Comparison of ENCODE assay signal across 8 mouse cellular contexts in genomic region chr15:83583419-83584156, GRCm38 (mm10). TPM values are rescaled to one million over a fixed set of nuclear protein-coding genes. Genes with fewer than 3 reads are reported as not detected.
DNase-seq lines count a peak whose midpoint lies in the region; ATAC-seq and TF ChIP-seq lines count a peak whose summit lies in the region.

No protein-coding gene starts in this region.

- peak; percentile 50 for DNase-seq in hindbrain, postnatal 0 days (ENCODE audit: low spot score)
- DNase-seq in ES-CJ7 (ENCODE audit: low read depth, low spot score) = peak; percentile 56
- DNase-seq in lung, postnatal 36 days = peak; percentile 86
- DNase-seq in layer of hippocampus, postnatal 14 days (ENCODE audit: low spot score in 2 of 2) = no peak

- WGBS in hindbrain, postnatal 0 days = 74% methylated on average over 8 of the region's 8 CpGs
- 65% methylated on average over 8 of the region's 8 CpGs for WGBS in hindbrain, embryonic 16.5 days

- TF ChIP-seq CTCF in hindbrain, postnatal 0 days (IDR thresholded peaks at IDR 0.05; ENCODE audit: low read depth) = peak; percentile 53
- peak; percentile 44 for TF ChIP-seq CTCF in cortical plate, adult 2 months (IDR thresholded peaks at IDR 0.05; ENCODE audit: extremely low read depth, insufficient read depth, low read length)

- no peaks in the 10 kb centered on the region for H3K27me3 ChIP-seq in hindbrain, postnatal 0 days (ENCODE audit: insufficient read depth, low read length)
- no peaks in the 10 kb centered on the region for H3K27me3 ChIP-seq in hindbrain, embryonic 16.5 days (replicated peaks; ENCODE audit: control insufficient read depth, insufficient read depth, low read length)

- no peak overlapping the region for H3K27ac ChIP-seq in hindbrain, postnatal 0 days
- no peak overlapping the region for H3K27ac ChIP-seq in hindbrain, embryonic 16.5 days (ENCODE audit: low read depth, low read length)
- no peak overlapping the region for H3K27ac ChIP-seq in cortical plate, adult 2 months (ENCODE audit: insufficient read depth, low read length)

- H3K9me3 ChIP-seq in hindbrain, postnatal 0 days (ENCODE audit: low read length) = 0 out of 2 replicates have a peak, but pooled peaks cover 2% of the 10 kb centered on the region
- H3K9me3 ChIP-seq in hindbrain, embryonic 16.5 days (ENCODE audit: control insufficient read depth, low read length) = peaks cover 3% of the 10 kb centered on the region

- ATAC-seq in hindbrain, postnatal 0 days = no peak
- no peak for ATAC-seq in hindbrain, embryonic 16.5 days
- peak; percentile 61 to 66; a peak in 1 of 4 replicates for ATAC-seq in hematopoietic stem cell, adult 5-6 weeks (replicated peaks in 1 of 2; ENCODE audit: insufficient read depth in 1 of 2, low FRiP score in 2 of 2, low TSS enrichment in 1 of 2, low read depth in 1 of 2, poor library complexity in 2 of 2, severe bottlenecking in 2 of 2)
- ATAC-seq in monocyte, adult 5-6 weeks (replicated peaks; ENCODE audit: insufficient number of reproducible peaks, low FRiP score, low TSS enrichment, poor library complexity, severe bottlenecking) = no peak

- H3K4me3 ChIP-seq in hindbrain, postnatal 0 days (ENCODE audit: low read length) = no peak overlapping the region
- H3K4me3 ChIP-seq in hindbrain, embryonic 16.5 days (ENCODE audit: low read length) = no peak overlapping the region
- H3K4me3 ChIP-seq in cortical plate, adult 2 months (ENCODE audit: insufficient read depth, low read length) = no peak overlapping the region

- no peak overlapping the region for H3K9ac ChIP-seq in hindbrain, postnatal 0 days (replicated peaks; ENCODE audit: low read length)
- no peak overlapping the region for H3K9ac ChIP-seq in hindbrain, embryonic 16.5 days (ENCODE audit: low read depth, low read length)

- peaks cover 79% of the 10 kb centered on the region for H3K36me3 ChIP-seq in hindbrain, postnatal 0 days (ENCODE audit: insufficient read depth, low read length)
- peaks cover 67% of the 10 kb centered on the region for H3K36me3 ChIP-seq in hindbrain, embryonic 16.5 days (ENCODE audit: control insufficient read depth, insufficient read depth, low read length)

- H3K4me1 ChIP-seq in hindbrain, postnatal 0 days (ENCODE audit: insufficient read depth, low read length) = no peaks in the 10 kb centered on the region
- H3K4me1 ChIP-seq in hindbrain, embryonic 16.5 days (ENCODE audit: control insufficient read depth, insufficient read depth, low read depth, low read length) = no peaks in the 10 kb centered on the region
- no peaks in the 10 kb centered on the region for H3K4me1 ChIP-seq in cortical plate, adult 2 months (ENCODE audit: control insufficient read depth, insufficient read depth, low read length)

- no peak for TF ChIP-seq POLR2A in cortical plate, adult 2 months (IDR thresholded peaks at IDR 0.05; ENCODE audit: extremely low read depth, insufficient read depth, low read length)

- no peak overlapping the region for H3K4me2 ChIP-seq in hindbrain, postnatal 0 days (ENCODE audit: low read depth, low read length)
- no peak overlapping the region for H3K4me2 ChIP-seq in hindbrain, embryonic 16.5 days (ENCODE audit: low read length)

RNA-seq across cellular contexts. Expression of gene Ttll12, which starts 11.4 kb away (rescaled TPM):
- total RNA-seq in hindbrain, postnatal 0 days (2014; rRNA removed) = 56.9 and 60.6 TPM in 2 replicates
- 31.3 and 32.6 TPM in 2 replicates for polyA plus RNA-seq in hindbrain, postnatal 0 days (2015; fragmentation: Nextera tagmentation; extraction: Ambion mirVana)
- polyA plus RNA-seq in hindbrain, embryonic 16.5 days (2015; fragmentation: Nextera tagmentation; extraction: Ambion mirVana) = 42.6 and 49.6 TPM in 2 replicates
- 12.7 and 13.5 TPM in 2 replicates for polyA plus RNA-seq in cortical plate, adult 2 months (2012; rRNA removed)
- 8.4 and 19.1 TPM in 2 replicates for total RNA-seq in hematopoietic stem cell, adult 5-6 weeks (2017)
- total RNA-seq in layer of hippocampus, postnatal 14 days (2021) = 10 to 100 TPM; 15.1 TPM
- 2.7 to 4.9 TPM (median 2.8 TPM) in 3 replicates for total RNA-seq in monocyte, adult 5-6 weeks (2017)

RNA-seq across cellular contexts. Expression of gene Mcat, which starts 20.0 kb away (rescaled TPM):
- 50.1 and 54.2 TPM in 2 replicates for total RNA-seq in hindbrain, postnatal 0 days (2014; rRNA removed)
- polyA plus RNA-seq in hindbrain, postnatal 0 days (2015; fragmentation: Nextera tagmentation; extraction: Ambion mirVana) = 35.2 and 36.9 TPM in 2 replicates
- polyA plus RNA-seq in hindbrain, embryonic 16.5 days (2015; fragmentation: Nextera tagmentation; extraction: Ambion mirVana) = 29.4 and 32.7 TPM in 2 replicates
- 26.5 and 32.1 TPM in 2 replicates for polyA plus RNA-seq in cortical plate, adult 2 months (2012; rRNA removed)
- 12.4 and 12.7 TPM in 2 replicates for total RNA-seq in hematopoietic stem cell, adult 5-6 weeks (2017)
- total RNA-seq in layer of hippocampus, postnatal 14 days (2021) = 10 to 100 TPM; 29.3 to 30.5 TPM
- 1.1 to 13.5 TPM (median 4.1 TPM) in 3 replicates for total RNA-seq in monocyte, adult 5-6 weeks (2017)

RNA-seq across cellular contexts. Expression of gene Tspo, which starts 20.2 kb away (rescaled TPM):
- 5.0 and 9.6 TPM in 2 replicates for total RNA-seq in hindbrain, postnatal 0 days (2014; rRNA removed)
- 17.1 and 17.3 TPM in 2 replicates for polyA plus RNA-seq in hindbrain, postnatal 0 days (2015; fragmentation: Nextera tagmentation; extraction: Ambion mirVana)
- polyA plus RNA-seq in hindbrain, embryonic 16.5 days (2015; fragmentation: Nextera tagmentation; extraction: Ambion mirVana) = 11.5 and 12.7 TPM in 2 replicates
- 10.1 and 11.5 TPM in 2 replicates for polyA plus RNA-seq in cortical plate, adult 2 months (2012; rRNA removed)
- 19.0 and 49.2 TPM in 2 replicates for total RNA-seq in hematopoietic stem cell, adult 5-6 weeks (2017)
- 1 to 10 TPM; 2.2 to 4.0 TPM for total RNA-seq in layer of hippocampus, postnatal 14 days (2021)
- total RNA-seq in monocyte, adult 5-6 weeks (2017) = 34.9 to 79.7 TPM (median 46.3 TPM) in 3 replicates

RNA-seq across cellular contexts. Expression of gene Bik, which starts 56.9 kb away (rescaled TPM):
- total RNA-seq in hindbrain, postnatal 0 days (2014; rRNA removed) = 0.16 and 0.97 TPM in 2 replicates
- 0.68 and 1.3 TPM in 2 replicates for polyA plus RNA-seq in hindbrain, postnatal 0 days (2015; fragmentation: Nextera tagmentation; extraction: Ambion mirVana)
- polyA plus RNA-seq in hindbrain, embryonic 16.5 days (2015; fragmentation: Nextera tagmentation; extraction: Ambion mirVana) = 0.29 and 0.65 TPM in 2 replicates
- 0.28 and 0.31 TPM in 2 replicates for polyA plus RNA-seq in cortical plate, adult 2 months (2012; rRNA removed)
- not detected in 2 replicates for total RNA-seq in hematopoietic stem cell, adult 5-6 weeks (2017)
- under 1 TPM in 1 of 2 experiments, not detected in 1; 0.37 TPM for total RNA-seq in layer of hippocampus, postnatal 14 days (2021)
- not detected in 3 replicates for total RNA-seq in monocyte, adult 5-6 weeks (2017)

Comparison
In these comparisons a context has a peak if more than half of its experiments do, and no peak if none do; other contexts are left out.
1. ATAC-seq: peak in hematopoietic stem cell, adult 5-6 weeks (2 of 2); none in hindbrain, postnatal 0 days (single experiment), hindbrain, embryonic 16.5 days (single experiment) and monocyte, adult 5-6 weeks (single experiment).
2. DNase-seq: peak in hindbrain, postnatal 0 days (single experiment), ES-CJ7 (single experiment) and lung, postnatal 36 days (single experiment); none in layer of hippocampus, postnatal 14 days (0 of 2).